Mouse (Mus musculus) c-Kit-positive CD71-positive TER-119-positive erythroid progenitor cells, embryonic 14.5 days (primary cell): ENCODE results near the gene Tldc1.

Experiments
- DNase-seq: peaks from one replicate; pipeline ENCODE4 v3.0.0-alpha.2; 2013; ENCODE audit warnings: low spot score

Tldc1 gene

GRCm38 (mm10) chr8:119722348-119722747 lies 55.9 kb downstream of the Tldc1 start:
- no peak for DNase-seq

GRCm38 (mm10) chr8:119719011-119719501 lies 59.2 kb downstream of the Tldc1 start:
- DNase-seq: no peak

DNA sequence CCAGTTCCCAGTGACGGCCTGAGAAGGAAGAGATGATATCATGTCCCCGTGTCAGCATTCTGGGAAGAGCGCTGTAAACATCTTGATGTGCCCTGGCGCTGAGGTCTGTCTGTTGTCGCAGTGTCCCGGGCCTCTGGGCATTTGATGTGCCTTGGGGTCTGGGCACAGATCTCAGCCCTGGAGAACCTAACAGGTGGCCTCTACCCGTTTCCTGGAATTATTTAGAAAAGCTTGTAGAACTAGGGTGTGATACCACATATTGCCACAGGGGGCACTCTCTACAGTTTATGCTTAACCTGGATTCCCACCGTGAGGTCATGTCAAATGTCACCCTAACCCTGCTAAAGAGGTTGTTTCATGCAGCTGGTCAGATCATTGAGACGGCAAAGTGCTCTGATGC lies 60.5 kb downstream of the Tldc1 start:
- peak; percentile 32 for DNase-seq

GRCm38 (mm10) chr8:119716730-119717299 lies 61.4 kb downstream of the Tldc1 start:
- DNase-seq: no peak

DNA sequence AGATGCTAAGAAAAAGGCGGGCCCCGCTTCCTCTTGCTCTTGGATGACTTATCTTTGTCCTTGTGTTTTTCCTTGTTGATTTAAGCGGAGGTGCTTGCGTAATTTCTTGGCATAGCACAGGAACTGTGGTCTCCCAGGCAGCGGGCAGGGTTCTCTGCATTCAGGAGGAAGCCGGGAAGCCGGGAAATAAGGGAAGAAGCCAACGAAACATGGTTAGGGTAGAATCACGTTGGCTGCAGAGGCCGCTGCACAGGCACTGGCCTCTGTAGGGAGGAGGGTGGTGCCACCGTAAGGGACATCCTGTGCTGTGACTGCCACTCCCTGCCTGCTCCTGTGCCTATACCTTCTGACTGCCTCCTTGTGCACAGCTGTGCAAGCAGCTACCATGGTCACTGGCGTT lies 63.0 kb downstream of the Tldc1 start:
- no peak for DNase-seq

DNA sequence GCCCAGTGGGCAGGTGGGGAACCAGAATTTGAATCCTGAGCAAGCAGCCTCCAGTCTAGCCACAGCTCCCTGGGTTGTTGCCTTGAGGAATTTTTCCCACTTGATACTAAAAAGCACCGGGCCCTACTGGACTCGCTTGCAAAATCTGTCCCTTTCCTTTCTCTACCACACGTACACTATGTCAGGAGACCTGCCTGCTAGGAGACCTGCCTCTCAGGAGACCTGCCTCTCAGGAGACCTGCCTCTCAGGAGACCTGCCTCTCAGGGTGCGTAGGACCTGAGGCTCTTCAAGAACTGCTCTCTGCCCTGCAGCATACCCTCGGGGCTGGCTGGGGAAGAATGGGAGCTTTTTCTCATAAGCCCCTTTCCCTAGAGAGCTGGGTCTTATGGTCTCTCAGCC lies 64.8 kb downstream of the Tldc1 start:
- no peak for DNase-seq

DNA sequence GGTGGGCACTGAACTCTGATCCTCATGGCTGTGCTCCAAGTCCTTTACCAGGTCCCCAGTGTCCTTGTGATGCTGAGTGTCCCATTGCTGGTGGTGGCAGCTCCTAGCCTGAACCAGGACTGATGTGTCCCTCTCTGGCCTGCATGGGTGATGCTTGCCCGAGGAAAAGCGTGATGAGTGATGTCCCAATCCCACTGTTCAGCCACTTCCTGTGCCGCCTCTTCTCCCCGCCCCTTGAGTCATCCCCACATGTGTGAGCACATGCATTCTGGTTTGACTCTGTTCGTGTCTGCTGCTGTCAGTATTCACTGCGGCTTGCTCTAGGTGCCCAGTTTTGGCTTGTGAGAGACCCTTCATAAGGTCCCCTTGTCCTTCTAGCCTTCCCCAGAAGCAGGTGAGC lies 66.0 kb downstream of the Tldc1 start:
- no peak for DNase-seq
